Comparison of ENCODE assay signal across 17 mouse cellular contexts in the genomic region with DNA sequence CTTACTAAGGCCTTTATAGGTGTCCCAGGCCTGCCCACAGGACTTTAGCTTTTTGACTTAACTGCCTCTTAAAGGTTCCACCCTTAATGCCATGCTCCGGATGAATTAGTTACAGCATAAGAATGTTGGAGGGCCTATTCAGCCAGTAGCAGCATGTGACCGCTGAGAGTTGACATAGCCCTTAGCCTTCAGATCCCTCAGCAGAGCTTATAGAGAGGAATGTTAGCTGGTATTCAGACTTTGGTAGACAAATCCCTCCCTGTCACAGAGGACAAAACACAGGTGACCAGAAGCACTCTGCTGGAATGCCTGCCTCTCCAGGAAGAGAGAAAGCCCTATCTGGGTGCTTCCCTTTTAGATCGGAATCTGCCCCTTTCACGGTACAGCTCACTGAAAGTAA.
DNase-seq lines count a peak whose midpoint lies in the region; ATAC-seq and TF ChIP-seq lines count a peak whose summit lies in the region.
"Had no signal": no experiment of that assay in that cellular context is flagged by ENCODE, and none has a peak within 500 bp of the region (broad histone marks: within the 10 kb centered on the region; RNA-seq: fewer than 3 reads in every experiment).

No protein-coding gene starts in this region.

- H3K4me1 ChIP-seq in heart, embryonic 13.5 days, result peaks cover 17% of the 10 kb centered on the region
- 0 out of 2 replicates have a peak, but pooled peaks cover 5% of the 10 kb centered on the region for H3K4me1 ChIP-seq in kidney, postnatal 0 days (replicated peaks; ENCODE audit: insufficient read depth, low read length)
- peaks cover 8% of the 10 kb centered on the region; the same call in 1 of the 2 replicates for H3K4me1 ChIP-seq in intestine, embryonic 15.5 days (replicated peaks)
- no peaks in the 10 kb centered on the region for H3K4me1 ChIP-seq in stomach, postnatal 0 days (replicated peaks; ENCODE audit: control insufficient read depth, insufficient read depth)

- H3K9me3 ChIP-seq in heart, embryonic 13.5 days, result no peaks in the 10 kb centered on the region
- H3K9me3 ChIP-seq in kidney, postnatal 0 days (replicated peaks; ENCODE audit: low read length), result no peaks in the 10 kb centered on the region
- H3K9me3 ChIP-seq in intestine, embryonic 15.5 days, result no peaks in the 10 kb centered on the region
- no peaks in the 10 kb centered on the region for H3K9me3 ChIP-seq in stomach, postnatal 0 days (ENCODE audit: control insufficient read depth, low read length)
- H3K9me3 ChIP-seq: embryonic facial prominence, embryonic 13.5 days; forebrain, embryonic 13.5 days; midbrain, embryonic 12.5 days had no signal

- H3K4me3 ChIP-seq in heart, embryonic 13.5 days, result no peak overlapping the region
- H3K4me3 ChIP-seq in kidney, postnatal 0 days (replicated peaks; ENCODE audit: low read depth, low read length), result no peak overlapping the region
- no peak overlapping the region for H3K4me3 ChIP-seq in intestine, embryonic 15.5 days (replicated peaks)
- H3K4me3 ChIP-seq in stomach, postnatal 0 days (ENCODE audit: low read depth, low read length), result no peak overlapping the region
- H3K4me3 ChIP-seq: embryonic facial prominence, embryonic 13.5 days; forebrain, embryonic 13.5 days; layer of hippocampus, adult 2 months; midbrain, embryonic 12.5 days; myocyte had no signal

- no peak for TF ChIP-seq CTCF in kidney, postnatal 0 days (IDR thresholded peaks at IDR 0.05; ENCODE audit: low read depth)
- TF ChIP-seq CTCF in stomach, postnatal 0 days (IDR thresholded peaks at IDR 0.05; ENCODE audit: low read depth), result no peak

- intact Hi-C loops in heart, postnatal 14 days (cut with DNase I), result no loop called here

- DNase-seq in heart, postnatal 14 days, result no peak
- DNase-seq in kidney, postnatal 0 days (ENCODE audit: low spot score), result peak; percentile 47
- DNase-seq in kidney, adult 9 months, result no peak
- no peak for DNase-seq in stomach, postnatal 0 days (ENCODE audit: low spot score)
- no peak for DNase-seq in adrenal gland, postnatal 4 days (ENCODE audit: low spot score in 2 of 2)
- DNase-seq: adrenal gland, adult 8-10 months; cerebellum, adult 9-11 months; liver, postnatal 0 days; right cerebral cortex, postnatal 4 days; thymus, postnatal 36 days had no signal

- H3K27ac ChIP-seq in heart, embryonic 13.5 days (replicated peaks), result peak overlapping the region; percentile 67
- 0 out of 2 replicates have a peak overlapping the region, but pooled peaks have one; percentile 1 for H3K27ac ChIP-seq in kidney, postnatal 0 days
- no peak overlapping the region for H3K27ac ChIP-seq in intestine, embryonic 15.5 days
- H3K27ac ChIP-seq in stomach, postnatal 0 days (replicated peaks), result no peak overlapping the region
- H3K27ac ChIP-seq: embryonic facial prominence, embryonic 13.5 days; forebrain, embryonic 13.5 days; layer of hippocampus, adult 2 months; midbrain, embryonic 12.5 days had no signal

- peak; percentile 19; the same call in 1 of the 2 replicates for ATAC-seq in heart, embryonic 13.5 days (ENCODE audit: extremely low read depth, insufficient number of reproducible peaks, low FRiP score, low TSS enrichment)
- peak; percentile 87 for ATAC-seq in kidney, postnatal 0 days (replicated peaks; ENCODE audit: low FRiP score, low read depth)
- peak; percentile 44 for ATAC-seq in intestine, embryonic 15.5 days
- peak; percentile 63 for ATAC-seq in stomach, postnatal 0 days (ENCODE audit: low FRiP score, low TSS enrichment)
- ATAC-seq: forebrain, embryonic 13.5 days; liver, postnatal 0 days had no signal

- no peak for TF ChIP-seq EP300 in stomach, postnatal 0 days (optimal IDR thresholded peaks at IDR 0.05)

- WGBS in heart, embryonic 13.5 days, result 16% methylated on average over 4 of the region's 4 CpGs
- WGBS in kidney, postnatal 0 days, result 26% methylated on average over 4 of the region's 4 CpGs
- 23% methylated on average over 4 of the region's 4 CpGs for WGBS in intestine, embryonic 15.5 days
- 35% methylated on average over 4 of the region's 4 CpGs for WGBS in stomach, postnatal 0 days

- H3K36me3 ChIP-seq in heart, embryonic 13.5 days, result no peaks in the 10 kb centered on the region
- H3K36me3 ChIP-seq in kidney, postnatal 0 days (ENCODE audit: insufficient read depth, low read length), result no peaks in the 10 kb centered on the region
- no peaks in the 10 kb centered on the region for H3K36me3 ChIP-seq in intestine, embryonic 15.5 days
- H3K36me3 ChIP-seq in stomach, postnatal 0 days (ENCODE audit: control insufficient read depth, insufficient read depth, low read length), result no peaks in the 10 kb centered on the region
- H3K36me3 ChIP-seq: embryonic facial prominence, embryonic 13.5 days; midbrain, embryonic 12.5 days had no signal

- no peak overlapping the region for H3K9ac ChIP-seq in heart, embryonic 13.5 days
- no peak overlapping the region for H3K9ac ChIP-seq in kidney, postnatal 0 days (ENCODE audit: low read depth, low read length)
- H3K9ac ChIP-seq in intestine, embryonic 15.5 days, result no peak overlapping the region
- no peak overlapping the region for H3K9ac ChIP-seq in stomach, postnatal 0 days (ENCODE audit: low read length)
- H3K9ac ChIP-seq: embryonic facial prominence, embryonic 13.5 days; forebrain, embryonic 13.5 days; liver, postnatal 0 days; midbrain, embryonic 12.5 days had no signal

- H3K4me2 ChIP-seq in heart, embryonic 13.5 days, result no peak overlapping the region
- no peak overlapping the region for H3K4me2 ChIP-seq in kidney, postnatal 0 days (ENCODE audit: low read length)
- H3K4me2 ChIP-seq in intestine, embryonic 15.5 days (replicated peaks), result no peak overlapping the region
- no peak overlapping the region for H3K4me2 ChIP-seq in stomach, postnatal 0 days (replicated peaks; ENCODE audit: low read depth)
- H3K4me2 ChIP-seq: embryonic facial prominence, embryonic 13.5 days; forebrain, embryonic 13.5 days; midbrain, embryonic 12.5 days had no signal

- H3K27me3 ChIP-seq in heart, embryonic 13.5 days (replicated peaks), result no peaks in the 10 kb centered on the region
- H3K27me3 ChIP-seq in kidney, postnatal 0 days (ENCODE audit: insufficient read depth, low read length), result no peaks in the 10 kb centered on the region
- H3K27me3 ChIP-seq in intestine, embryonic 15.5 days (replicated peaks), result no peaks in the 10 kb centered on the region
- H3K27me3 ChIP-seq in stomach, postnatal 0 days (ENCODE audit: control insufficient read depth, insufficient read depth, low read length), result no peaks in the 10 kb centered on the region
- H3K27me3 ChIP-seq: embryonic facial prominence, embryonic 13.5 days; forebrain, embryonic 13.5 days; midbrain, embryonic 12.5 days had no signal

Comparison
In these comparisons a context has a peak if more than half of its experiments do, and no peak if none do; other contexts are left out.
1. ATAC-seq: peak in every context shown above with its lines; median percentile 87 in kidney, postnatal 0 days; 63 in stomach, postnatal 0 days; 44 in intestine, embryonic 15.5 days; 19 in heart, embryonic 13.5 days.
2. H3K27ac ChIP-seq: peak in heart, embryonic 13.5 days (single experiment) and kidney, postnatal 0 days (single experiment); none in intestine, embryonic 15.5 days (single experiment) and stomach, postnatal 0 days (single experiment).